Mouse (Mus musculus): Measurements from ENCODE around the gene Chaf1a.

- no peak for TF ChIP-seq CTCF (IDR thresholded peaks at IDR 0.05)
- no peak for TF ChIP-seq EP300 (IDR thresholded peaks at IDR 0.05)
These were observed 32.5 kb upstream of the Chaf1a start for GRCm38 (mm10) chr17:56007444-56008355.

Measured in lung, postnatal 0 days (tissue).